Mouse (Mus musculus): ENCODE data around the gene Pak6. TPM values are rescaled to one million over a fixed set of nuclear protein-coding genes. Genes with fewer than 3 reads are reported as not detected.

Pak6 gene
- polyA plus RNA-seq, 1 experiment, result 2.3 TPM

- H3K9me3 ChIP-seq (replicated peaks; ENCODE audit: control insufficient read depth, insufficient read depth, low read length, poor library complexity, severe bottlenecking), result no peaks in the 10 kb centered on the region
- peak overlapping the region; percentile 39; the same call in 1 of the 2 replicates for H3K9ac ChIP-seq (ENCODE audit: low read depth, poor library complexity, severe bottlenecking)
- no peaks in the 10 kb centered on the region for H3K27me3 ChIP-seq (ENCODE audit: control insufficient read depth, insufficient read depth, low read length, poor library complexity, severe bottlenecking)
- TF ChIP-seq EP300 (IDR thresholded peaks at IDR 0.05; ENCODE audit: insufficient read depth, low read depth, low read length), result no peak
- H3K27ac ChIP-seq (ENCODE audit: insufficient read depth, low read length), result peak overlapping the region; percentile 89
- peaks cover 75% of the 10 kb centered on the region for H3K36me3 ChIP-seq (ENCODE audit: control insufficient read depth, insufficient read depth, low read length, poor library complexity, severe bottlenecking)
- H3K4me1 ChIP-seq (ENCODE audit: control insufficient read depth, insufficient read depth, low read length), result no peaks in the 10 kb centered on the region
- no peak overlapping the region for H3K4me3 ChIP-seq (ENCODE audit: low read depth, low read length)
These were observed 25.8 kb upstream of the Pak6 start for GRCm38 (mm10) chr2:118637258-118637657.

- H3K36me3 ChIP-seq (ENCODE audit: control insufficient read depth, insufficient read depth, low read length, poor library complexity, severe bottlenecking), result peaks cover 76% of the 10 kb centered on the region
- H3K27ac ChIP-seq (ENCODE audit: insufficient read depth, low read length), result peak overlapping the region; percentile 68; the same call in 1 of the 2 replicates
- no peaks in the 10 kb centered on the region for H3K27me3 ChIP-seq (ENCODE audit: control insufficient read depth, insufficient read depth, low read length, poor library complexity, severe bottlenecking)
- H3K9me3 ChIP-seq (replicated peaks; ENCODE audit: control insufficient read depth, insufficient read depth, low read length, poor library complexity, severe bottlenecking), result no peaks in the 10 kb centered on the region
- no peak overlapping the region for H3K4me3 ChIP-seq (ENCODE audit: low read depth, low read length)
- H3K9ac ChIP-seq (ENCODE audit: low read depth, poor library complexity, severe bottlenecking), result no peak overlapping the region
- H3K4me1 ChIP-seq (ENCODE audit: control insufficient read depth, insufficient read depth, low read length), result no peaks in the 10 kb centered on the region
- TF ChIP-seq EP300 (IDR thresholded peaks at IDR 0.05; ENCODE audit: insufficient read depth, low read depth, low read length) (no peak), CTCF (IDR thresholded peaks at IDR 0.05; ENCODE audit: low read depth, low read length) (peak; percentile 30)
These were observed 25.1 kb upstream of the Pak6 start for GRCm38 (mm10) chr2:118637888-118638526.

DNA sequence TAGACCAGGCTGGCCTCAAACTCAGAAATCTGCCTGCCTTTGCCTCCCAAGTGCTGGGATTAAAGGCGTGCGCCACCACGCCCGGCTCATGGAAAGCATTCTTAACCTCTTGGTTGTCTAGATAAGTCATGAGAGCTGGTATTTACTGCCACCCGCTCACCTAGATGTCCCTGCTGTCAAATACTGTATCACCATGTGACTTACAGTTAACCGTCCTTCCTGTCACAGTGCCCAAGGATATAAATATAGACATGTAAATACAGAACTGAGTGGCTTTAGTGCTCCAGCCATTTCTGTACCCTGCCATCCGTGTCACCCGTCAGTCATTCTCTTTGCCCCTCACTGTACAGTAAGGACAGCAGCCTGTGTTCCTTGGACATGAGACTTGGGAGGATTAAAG, 24.4 kb upstream of the Pak6 start:
- Histone ChIP-seq H3K4me3 (ENCODE audit: low read depth, low read length) (no peak overlapping the region), H3K36me3 (ENCODE audit: control insufficient read depth, insufficient read depth, low read length, poor library complexity, severe bottlenecking) (peaks cover 77% of the 10 kb centered on the region), H3K9me3 (replicated peaks; ENCODE audit: control insufficient read depth, insufficient read depth, low read length, poor library complexity, severe bottlenecking) (no peaks in the 10 kb centered on the region), H3K27ac (ENCODE audit: insufficient read depth, low read length) (no peak overlapping the region), H3K27me3 (ENCODE audit: control insufficient read depth, insufficient read depth, low read length, poor library complexity, severe bottlenecking) (no peaks in the 10 kb centered on the region), H3K4me1 (ENCODE audit: control insufficient read depth, insufficient read depth, low read length) (no peaks in the 10 kb centered on the region), H3K9ac (ENCODE audit: low read depth, poor library complexity, severe bottlenecking) (no peak overlapping the region)
- TF ChIP-seq EP300 (IDR thresholded peaks at IDR 0.05; ENCODE audit: insufficient read depth, low read depth, low read length), result no peak
- no peak for TF ChIP-seq CTCF (IDR thresholded peaks at IDR 0.05; ENCODE audit: low read depth, low read length)
- no peak for TF ChIP-seq POLR2A (IDR thresholded peaks at IDR 0.05; ENCODE audit: insufficient read depth, low read length)

DNA sequence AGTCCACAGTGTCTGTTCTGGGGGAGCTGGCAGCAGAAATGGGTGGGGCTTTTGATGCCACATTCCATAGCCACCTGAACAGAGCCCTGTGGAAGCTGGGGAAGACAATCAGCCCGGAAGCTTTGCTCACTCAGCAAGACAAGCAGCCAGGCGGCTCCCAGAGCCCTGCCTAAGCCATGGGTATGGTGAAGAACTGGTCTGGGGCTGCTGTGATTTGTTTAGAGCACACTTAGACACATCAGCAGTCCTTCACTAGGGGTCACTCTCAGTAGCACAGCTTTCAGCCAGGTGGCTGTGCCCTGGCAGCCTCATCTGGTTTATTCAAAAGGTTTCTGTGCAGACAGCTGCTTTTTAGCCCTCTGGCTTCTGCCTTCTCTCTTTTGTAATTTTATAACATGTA, 22.0 kb upstream of the Pak6 start:
- H3K4me3 ChIP-seq (ENCODE audit: low read depth, low read length), result no peak overlapping the region
- H3K9me3 ChIP-seq (replicated peaks; ENCODE audit: control insufficient read depth, insufficient read depth, low read length, poor library complexity, severe bottlenecking), result no peaks in the 10 kb centered on the region
- TF ChIP-seq EP300 (IDR thresholded peaks at IDR 0.05; ENCODE audit: insufficient read depth, low read depth, low read length) (no peak), POLR2A (IDR thresholded peaks at IDR 0.05; ENCODE audit: insufficient read depth, low read length) (no peak), CTCF (IDR thresholded peaks at IDR 0.05; ENCODE audit: low read depth, low read length) (peak; percentile 8)
- H3K27ac ChIP-seq (ENCODE audit: insufficient read depth, low read length), result no peak overlapping the region
- no peaks in the 10 kb centered on the region for H3K4me1 ChIP-seq (ENCODE audit: control insufficient read depth, insufficient read depth, low read length)
- H3K9ac ChIP-seq (ENCODE audit: low read depth, poor library complexity, severe bottlenecking), result no peak overlapping the region
- peaks cover 57% of the 10 kb centered on the region for H3K36me3 ChIP-seq (ENCODE audit: control insufficient read depth, insufficient read depth, low read length, poor library complexity, severe bottlenecking)
- H3K27me3 ChIP-seq (ENCODE audit: control insufficient read depth, insufficient read depth, low read length, poor library complexity, severe bottlenecking), result no peaks in the 10 kb centered on the region

- Histone ChIP-seq H3K36me3 (ENCODE audit: control insufficient read depth, insufficient read depth, low read length, poor library complexity, severe bottlenecking) (peaks cover 50% of the 10 kb centered on the region), H3K9ac (ENCODE audit: low read depth, poor library complexity, severe bottlenecking) (no peak overlapping the region)
- TF ChIP-seq CTCF (IDR thresholded peaks at IDR 0.05; ENCODE audit: low read depth, low read length) (no peak), POLR2A (IDR thresholded peaks at IDR 0.05; ENCODE audit: insufficient read depth, low read length) (no peak), EP300 (IDR thresholded peaks at IDR 0.05; ENCODE audit: insufficient read depth, low read depth, low read length) (no peak)
These were observed 20.7 kb upstream of the Pak6 start for GRCm38 (mm10) chr2:118642431-118642830.

GRCm38 (mm10) chr2:118642942-118643341, 20.2 kb upstream of the Pak6 start:
- TF ChIP-seq CTCF (IDR thresholded peaks at IDR 0.05; ENCODE audit: low read depth, low read length) (no peak), POLR2A (IDR thresholded peaks at IDR 0.05; ENCODE audit: insufficient read depth, low read length) (no peak), EP300 (IDR thresholded peaks at IDR 0.05; ENCODE audit: insufficient read depth, low read depth, low read length) (no peak)
- H3K4me3 ChIP-seq (ENCODE audit: low read depth, low read length), result no peak overlapping the region
- H3K27me3 ChIP-seq (ENCODE audit: control insufficient read depth, insufficient read depth, low read length, poor library complexity, severe bottlenecking), result no peaks in the 10 kb centered on the region
- H3K9ac ChIP-seq (ENCODE audit: low read depth, poor library complexity, severe bottlenecking), result no peak overlapping the region
- no peak overlapping the region for H3K27ac ChIP-seq (ENCODE audit: insufficient read depth, low read length)
- peaks cover 49% of the 10 kb centered on the region for H3K36me3 ChIP-seq (ENCODE audit: control insufficient read depth, insufficient read depth, low read length, poor library complexity, severe bottlenecking)
- no peaks in the 10 kb centered on the region for H3K9me3 ChIP-seq (replicated peaks; ENCODE audit: control insufficient read depth, insufficient read depth, low read length, poor library complexity, severe bottlenecking)
- no peaks in the 10 kb centered on the region for H3K4me1 ChIP-seq (ENCODE audit: control insufficient read depth, insufficient read depth, low read length)

More at GRCm38 (mm10) chr2:118642431-118642830, 20.7 kb upstream of the Pak6 start:
- H3K4me1 ChIP-seq (ENCODE audit: control insufficient read depth, insufficient read depth, low read length), result no peaks in the 10 kb centered on the region
- H3K9me3 ChIP-seq (replicated peaks; ENCODE audit: control insufficient read depth, insufficient read depth, low read length, poor library complexity, severe bottlenecking), result no peaks in the 10 kb centered on the region
- H3K27ac ChIP-seq (ENCODE audit: insufficient read depth, low read length), result no peak overlapping the region
- no peaks in the 10 kb centered on the region for H3K27me3 ChIP-seq (ENCODE audit: control insufficient read depth, insufficient read depth, low read length, poor library complexity, severe bottlenecking)
- H3K4me3 ChIP-seq (ENCODE audit: low read depth, low read length), result no peak overlapping the region

Measured in ES-Bruce4 (cell line).